Mouse (Mus musculus): ENCODE results near the gene Foxo3. TPM values are rescaled to one million over a fixed set of nuclear protein-coding genes. Genes with fewer than 3 reads are reported as not detected.
A peak's percentile ranks its signal among the peaks of the same experiment; 100 is the strongest.

Gene Foxo3
- total and polyA plus RNA-seq, 2 experiments: 17.0 to 35.4 TPM

- no peak for DNase-seq (ENCODE audit: extremely low read depth, low read depth, low spot score)
- WGBS: 55% methylated on average over 8 of the region's 8 CpGs
- TF ChIP-seq CTCF (IDR thresholded peaks at IDR 0.05; ENCODE audit: low read depth, low read length) (no peak), POLR2A (IDR thresholded peaks at IDR 0.05; ENCODE audit: extremely low read depth, insufficient read depth, low read length) (no peak)
- Histone ChIP-seq H3K4me1 (ENCODE audit: control insufficient read depth, insufficient read depth, low read length) (peaks cover 44% of the 10 kb centered on the region), H3K4me3 (ENCODE audit: insufficient read depth, low read depth, low read length) (no peak overlapping the region), H3K9ac (ENCODE audit: low read depth, low read length) (no peak overlapping the region), H3K27me3 (ENCODE audit: control insufficient read depth, insufficient read depth, low read length) (no peaks in the 10 kb centered on the region), H3K27ac (replicated peaks; ENCODE audit: insufficient read depth, low read depth, low read length) (no peak overlapping the region), H3K79me2 (ENCODE audit: control insufficient read depth, insufficient read depth, low read length) (peaks cover 50% of the 10 kb centered on the region), H3K36me3 (ENCODE audit: control insufficient read depth, insufficient read depth, low read length) (peaks cover 24% of the 10 kb centered on the region)
Measured at GRCm38 (mm10) chr10:42263701-42264100, 12.9 kb downstream of the Foxo3 start.

GRCm38 (mm10) chr10:42262061-42262460 lies 14.5 kb downstream of the Foxo3 start:
- Histone ChIP-seq H3K9ac (ENCODE audit: low read depth, low read length) (no peak overlapping the region), H3K27me3 (ENCODE audit: control insufficient read depth, insufficient read depth, low read length) (no peaks in the 10 kb centered on the region), H3K79me2 (ENCODE audit: control insufficient read depth, insufficient read depth, low read length) (peaks cover 58% of the 10 kb centered on the region), H3K4me1 (ENCODE audit: control insufficient read depth, insufficient read depth, low read length) (peaks cover 38% of the 10 kb centered on the region), H3K27ac (replicated peaks; ENCODE audit: insufficient read depth, low read depth, low read length) (no peak overlapping the region), H3K36me3 (ENCODE audit: control insufficient read depth, insufficient read depth, low read length) (peaks cover 27% of the 10 kb centered on the region), H3K4me3 (ENCODE audit: insufficient read depth, low read depth, low read length) (no peak overlapping the region)
- no peak for TF ChIP-seq POLR2A (IDR thresholded peaks at IDR 0.05; ENCODE audit: extremely low read depth, insufficient read depth, low read length)
- no peak for TF ChIP-seq CTCF (IDR thresholded peaks at IDR 0.05; ENCODE audit: low read depth, low read length)
- 41% methylated on average over 3 of the region's 3 CpGs for WGBS
- peak; percentile 60 for DNase-seq (ENCODE audit: extremely low read depth, low read depth, low spot score)

- Histone ChIP-seq H3K4me3 (ENCODE audit: insufficient read depth, low read depth, low read length) (no peak overlapping the region), H3K79me2 (ENCODE audit: control insufficient read depth, insufficient read depth, low read length) (peaks cover 61% of the 10 kb centered on the region), H3K9ac (ENCODE audit: low read depth, low read length) (no peak overlapping the region), H3K4me1 (ENCODE audit: control insufficient read depth, insufficient read depth, low read length) (peaks cover 34% of the 10 kb centered on the region), H3K27ac (replicated peaks; ENCODE audit: insufficient read depth, low read depth, low read length) (no peak overlapping the region), H3K36me3 (ENCODE audit: control insufficient read depth, insufficient read depth, low read length) (peaks cover 25% of the 10 kb centered on the region), H3K27me3 (ENCODE audit: control insufficient read depth, insufficient read depth, low read length) (no peaks in the 10 kb centered on the region)
- DNase-seq (ENCODE audit: extremely low read depth, low read depth, low spot score): no peak
- TF ChIP-seq CTCF (IDR thresholded peaks at IDR 0.05; ENCODE audit: low read depth, low read length) (no peak), POLR2A (IDR thresholded peaks at IDR 0.05; ENCODE audit: extremely low read depth, insufficient read depth, low read length) (no peak)
- WGBS: 94% methylated on average over 8 of the region's 8 CpGs
Measured at GRCm38 (mm10) chr10:42261103-42261502, 15.5 kb downstream of the Foxo3 start.

GRCm38 (mm10) chr10:42260523-42260922 lies 16.0 kb downstream of the Foxo3 start:
- WGBS: 73% methylated on average over 8 of the region's 8 CpGs
- Histone ChIP-seq H3K4me3 (ENCODE audit: insufficient read depth, low read depth, low read length) (no peak overlapping the region), H3K36me3 (ENCODE audit: control insufficient read depth, insufficient read depth, low read length) (peaks cover 19% of the 10 kb centered on the region), H3K27me3 (ENCODE audit: control insufficient read depth, insufficient read depth, low read length) (no peaks in the 10 kb centered on the region), H3K4me1 (ENCODE audit: control insufficient read depth, insufficient read depth, low read length) (peaks cover 32% of the 10 kb centered on the region), H3K79me2 (ENCODE audit: control insufficient read depth, insufficient read depth, low read length) (peaks cover 57% of the 10 kb centered on the region), H3K9ac (ENCODE audit: low read depth, low read length) (no peak overlapping the region), H3K27ac (replicated peaks; ENCODE audit: insufficient read depth, low read depth, low read length) (no peak overlapping the region)
- no peak for DNase-seq (ENCODE audit: extremely low read depth, low read depth, low spot score)
- TF ChIP-seq POLR2A (IDR thresholded peaks at IDR 0.05; ENCODE audit: extremely low read depth, insufficient read depth, low read length) (no peak), CTCF (IDR thresholded peaks at IDR 0.05; ENCODE audit: low read depth, low read length) (no peak)

- Histone ChIP-seq H3K36me3 (ENCODE audit: control insufficient read depth, insufficient read depth, low read length) (peaks cover 18% of the 10 kb centered on the region), H3K27me3 (ENCODE audit: control insufficient read depth, insufficient read depth, low read length) (no peaks in the 10 kb centered on the region), H3K27ac (replicated peaks; ENCODE audit: insufficient read depth, low read depth, low read length) (no peak overlapping the region), H3K9ac (ENCODE audit: low read depth, low read length) (no peak overlapping the region), H3K4me1 (ENCODE audit: control insufficient read depth, insufficient read depth, low read length) (peaks cover 30% of the 10 kb centered on the region), H3K79me2 (ENCODE audit: control insufficient read depth, insufficient read depth, low read length) (peaks cover 59% of the 10 kb centered on the region), H3K4me3 (ENCODE audit: insufficient read depth, low read depth, low read length) (no peak overlapping the region)
- DNase-seq (ENCODE audit: extremely low read depth, low read depth, low spot score): peak; percentile 68
- WGBS: 25% methylated on average over 4 of the region's 4 CpGs
- TF ChIP-seq POLR2A (IDR thresholded peaks at IDR 0.05; ENCODE audit: extremely low read depth, insufficient read depth, low read length) (no peak), CTCF (IDR thresholded peaks at IDR 0.05; ENCODE audit: low read depth, low read length) (no peak)
Measured at GRCm38 (mm10) chr10:42259602-42260001, 17.0 kb downstream of the Foxo3 start.

- TF ChIP-seq POLR2A (IDR thresholded peaks at IDR 0.05; ENCODE audit: extremely low read depth, insufficient read depth, low read length) (no peak), CTCF (IDR thresholded peaks at IDR 0.05; ENCODE audit: low read depth, low read length) (no peak)
Measured at GRCm38 (mm10) chr10:42257985-42258384, 18.6 kb downstream of the Foxo3 start.

More at GRCm38 (mm10) chr10:42257985-42258384, 18.6 kb downstream of the Foxo3 start:
- H3K79me2 ChIP-seq (ENCODE audit: control insufficient read depth, insufficient read depth, low read length): peaks cover 67% of the 10 kb centered on the region
- WGBS: 87% methylated on average over 7 of the region's 7 CpGs
- peaks cover 35% of the 10 kb centered on the region for H3K4me1 ChIP-seq (ENCODE audit: control insufficient read depth, insufficient read depth, low read length)
- peaks cover 21% of the 10 kb centered on the region for H3K36me3 ChIP-seq (ENCODE audit: control insufficient read depth, insufficient read depth, low read length)
- H3K27ac ChIP-seq (replicated peaks; ENCODE audit: insufficient read depth, low read depth, low read length): no peak overlapping the region
- H3K9ac ChIP-seq (ENCODE audit: low read depth, low read length): no peak overlapping the region
- H3K27me3 ChIP-seq (ENCODE audit: control insufficient read depth, insufficient read depth, low read length): no peaks in the 10 kb centered on the region
- DNase-seq (ENCODE audit: extremely low read depth, low read depth, low spot score): no peak
- H3K4me3 ChIP-seq (ENCODE audit: insufficient read depth, low read depth, low read length): no peak overlapping the region

Measured in liver, adult 2 months (tissue).